Comparison of ENCODE assay signal across 32 mouse cellular contexts in the genomic region with DNA sequence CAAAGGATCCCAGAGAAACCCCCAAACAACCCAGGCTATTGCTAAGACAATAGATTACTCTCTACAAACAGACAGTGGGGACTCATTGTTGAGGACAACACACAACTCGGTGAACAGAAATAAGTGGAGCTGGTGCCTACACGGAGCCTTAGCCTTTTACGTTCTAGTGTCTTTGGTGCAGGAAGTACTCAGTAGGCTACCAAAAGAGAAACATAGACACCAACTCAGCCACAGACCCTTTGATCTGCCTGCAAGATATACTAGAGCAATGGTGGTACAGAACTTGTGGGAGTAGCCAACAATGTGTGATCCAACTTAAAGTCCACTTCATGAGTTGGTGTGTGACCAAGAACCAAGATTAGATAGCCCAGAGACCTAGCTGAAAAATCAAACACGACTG. TPM values are rescaled to one million over a fixed set of nuclear protein-coding genes. Genes with fewer than 3 reads are reported as not detected.
DNase-seq lines count a peak whose midpoint lies in the region; ATAC-seq and TF ChIP-seq lines count a peak whose summit lies in the region.
"Had no signal": no experiment of that assay in that cellular context is flagged by ENCODE, and none has a peak within 500 bp of the region (broad histone marks: within the 10 kb centered on the region; RNA-seq: fewer than 3 reads in every experiment).

No protein-coding gene starts in this region.

- TF ChIP-seq CTCF in thymus, adult 2 months (IDR thresholded peaks at IDR 0.05; ENCODE audit: borderline replicate concordance, control insufficient read depth, extremely low read depth, insufficient read depth, low read length, poor library complexity): no peak
- no peak for TF ChIP-seq CTCF in small intestine, adult 2 months (IDR thresholded peaks at IDR 0.05; ENCODE audit: extremely low read depth, insufficient read length, insufficient replicate concordance, low read depth, low read length)

- no peak overlapping the region for H3K4me2 ChIP-seq in hindbrain, embryonic 14.5 days (replicated peaks)
- H3K4me2 ChIP-seq: embryonic facial prominence, embryonic 12.5 days; hindbrain, embryonic 12.5 days; limb, embryonic 13.5 days; lung, embryonic 14.5 days; midbrain, embryonic 11.5 days; neural tube, embryonic 13.5 days; stomach, embryonic 15.5 days had no signal

- H3K36me3 ChIP-seq in thymus, adult 2 months (ENCODE audit: control insufficient read depth, insufficient read depth, low read length): no peaks in the 10 kb centered on the region
- H3K36me3 ChIP-seq in small intestine, adult 2 months (ENCODE audit: control insufficient read depth, insufficient read depth, low read length): peaks cover 3% of the 10 kb centered on the region; the same call in 1 of the 2 replicates
- no peaks in the 10 kb centered on the region for H3K36me3 ChIP-seq in hindbrain, embryonic 14.5 days (replicated peaks; ENCODE audit: control insufficient read depth, insufficient read depth)
- H3K36me3 ChIP-seq: embryonic facial prominence, embryonic 12.5 days; stomach, embryonic 15.5 days had no signal

- H3K4me3 ChIP-seq in thymus, adult 2 months (ENCODE audit: control insufficient read depth, insufficient read depth, low read length): no peak overlapping the region
- H3K4me3 ChIP-seq in small intestine, adult 2 months (ENCODE audit: low read depth, low read length): no peak overlapping the region
- no peak overlapping the region for H3K4me3 ChIP-seq in hindbrain, embryonic 14.5 days (replicated peaks; ENCODE audit: low read length)
- H3K4me3 ChIP-seq: embryonic facial prominence, embryonic 12.5 days; forebrain, embryonic 10.5 days; gastrocnemius, adult 2 months; hindbrain, embryonic 12.5 days; layer of hippocampus, adult 2 months; left cerebral cortex, adult 2 months; limb, embryonic 13.5 days; neural tube, embryonic 13.5 days; stomach, embryonic 15.5 days had no signal

- ATAC-seq in activated CD4-positive, CD25-positive, alpha-beta regulatory T cell, adult 4 months: peak; percentile 69
- no peak for ATAC-seq in megakaryocyte-erythroid progenitor cell, adult 5-6 weeks (replicated peaks; ENCODE audit: low FRiP score, low TSS enrichment, poor library complexity, severe bottlenecking)
- no peak for ATAC-seq in hindbrain, embryonic 14.5 days (ENCODE audit: low FRiP score)
- ATAC-seq: forebrain, embryonic 16.5 days; midbrain, embryonic 16.5 days had no signal

- H3K4me1 ChIP-seq in thymus, adult 2 months (replicated peaks; ENCODE audit: control insufficient read depth, insufficient read depth, low read length): no peaks in the 10 kb centered on the region; the same call in 1 of the 2 replicates
- H3K4me1 ChIP-seq in small intestine, adult 2 months (ENCODE audit: control insufficient read depth, insufficient read depth, insufficient read length, low read length): peaks cover 24% of the 10 kb centered on the region
- H3K4me1 ChIP-seq in hindbrain, embryonic 14.5 days (replicated peaks; ENCODE audit: control insufficient read depth, insufficient read depth, low read length): 0 out of 2 replicates have a peak, but pooled peaks cover 2% of the 10 kb centered on the region
- H3K4me1 ChIP-seq: embryonic facial prominence, embryonic 12.5 days had no signal

- intact Hi-C loops in heart, postnatal 10 days (cut with DNase I): no loop called here

- no peak overlapping the region for H3K27ac ChIP-seq in thymus, adult 2 months (ENCODE audit: control insufficient read depth, insufficient read depth, low read length)
- peak overlapping the region; percentile 68; the same call in 1 of the 2 replicates for H3K27ac ChIP-seq in small intestine, adult 2 months (ENCODE audit: insufficient read depth, low read depth, low read length)
- no peak overlapping the region for H3K27ac ChIP-seq in hindbrain, embryonic 14.5 days
- H3K27ac ChIP-seq: embryonic facial prominence, embryonic 12.5 days; forebrain, embryonic 10.5 days; gastrocnemius, adult 2 months; hindbrain, embryonic 12.5 days; layer of hippocampus, adult 2 months; left cerebral cortex, adult 2 months; limb, embryonic 13.5 days; liver, embryonic 14.5 days; neural tube, embryonic 13.5 days; stomach, embryonic 15.5 days had no signal

- WGBS in thymus, adult 2 months: 57% methylated on average over 4 of the region's 4 CpGs
- WGBS in small intestine, adult 2 months: 58% methylated on average over 4 of the region's 4 CpGs
- 90% methylated on average over 4 of the region's 4 CpGs for WGBS in hindbrain, embryonic 14.5 days

- H3K9ac ChIP-seq in hindbrain, embryonic 14.5 days: no peak overlapping the region
- H3K9ac ChIP-seq: embryonic facial prominence, embryonic 12.5 days; hindbrain, embryonic 12.5 days; limb, embryonic 13.5 days; liver, embryonic 14.5 days; lung, embryonic 14.5 days; neural tube, embryonic 13.5 days; stomach, embryonic 15.5 days had no signal

- H3K9me3 ChIP-seq in hindbrain, embryonic 14.5 days (ENCODE audit: control insufficient read depth, low read length): peaks cover 20% of the 10 kb centered on the region
- H3K9me3 ChIP-seq: embryonic facial prominence, embryonic 12.5 days; hindbrain, embryonic 12.5 days; stomach, embryonic 15.5 days had no signal

- TF ChIP-seq POLR2A in thymus, adult 2 months (IDR thresholded peaks at IDR 0.05; ENCODE audit: control insufficient read depth, extremely low read depth, insufficient read depth, low read length, poor library complexity): no peak
- no peak for TF ChIP-seq POLR2A in small intestine, adult 2 months (IDR thresholded peaks at IDR 0.05; ENCODE audit: low read depth, low read length)

- no peaks in the 10 kb centered on the region for H3K27me3 ChIP-seq in thymus, adult 2 months (ENCODE audit: control insufficient read depth, insufficient read depth, low read length)
- no peaks in the 10 kb centered on the region for H3K27me3 ChIP-seq in small intestine, adult 2 months (ENCODE audit: control insufficient read depth, insufficient read depth, low read length)
- peaks cover 14% of the 10 kb centered on the region for H3K27me3 ChIP-seq in hindbrain, embryonic 14.5 days (ENCODE audit: control insufficient read depth, insufficient read depth, low read length)
- H3K27me3 ChIP-seq: CH12.LX; embryonic facial prominence, embryonic 12.5 days; limb, embryonic 13.5 days; stomach, embryonic 15.5 days had no signal

- DNase-seq in heart, adult 11 months: peak; percentile 79
- no peak for DNase-seq in heart, postnatal 10 days
- DNase-seq in thymus, adult 2 months: peak; percentile 6
- no peak for DNase-seq in thymus, adult 18-20 months
- no peak for DNase-seq in hindbrain, embryonic 14.5 days (ENCODE audit: low spot score)
- DNase-seq: adrenal gland, postnatal 10 days; cerebellum, adult 9-11 months; embryo, embryonic 11 days; gastrocnemius, adult 2 months; gastrocnemius, postnatal 36 days; kidney, adult 2 months; kidney, postnatal 36 days; lung, embryonic 14.5 days; lung, postnatal 14 days; retina, postnatal 1 day; right cerebral cortex, postnatal 14 days had no signal

RNA-seq across cellular contexts. Expression of gene Ggact, which starts 5.5 kb away (rescaled TPM):
- total RNA-seq in heart, postnatal 10 days (2021): 10 to 100 TPM; 20.0 to 23.4 TPM
- 29.2 and 29.4 TPM in 2 replicates for polyA plus RNA-seq in thymus, adult 2 months (2012; rRNA removed)
- 10 to 100 TPM; 22.4 to 35.6 TPM for polyA plus RNA-seq in activated CD4-positive, CD25-positive, alpha-beta regulatory T cell, adult 4 months (2017; shearing (Covaris generic))
- polyA plus RNA-seq in small intestine, adult 2 months (2012; rRNA removed): 69.8 and 151 TPM in 2 replicates
- total RNA-seq in megakaryocyte-erythroid progenitor cell, adult 5-6 weeks (2014; fragmentation: Nextera tagmentation): 15.9 and 24.0 TPM in 2 replicates
- total RNA-seq in megakaryocyte-erythroid progenitor cell, adult 5-6 weeks (2017): 18.0 and 31.5 TPM in 2 replicates
- 8.6 and 10.6 TPM in 2 replicates for polyA plus RNA-seq in hindbrain, embryonic 14.5 days (2014; fragmentation: Nextera tagmentation; extraction: Ambion mirVana)

Comparison
In these comparisons a context has a peak if more than half of its experiments do, and no peak if none do; other contexts are left out.
1. DNase-seq: peak in heart, adult 11 months (single experiment) and thymus, adult 2 months (single experiment); none in heart, postnatal 10 days (0 of 2), thymus, adult 18-20 months (0 of 2) and hindbrain, embryonic 14.5 days (single experiment).